Mouse (Mus musculus): ENCODE data around the gene Pkd1l2.

Pkd1l2 gene

DNA sequence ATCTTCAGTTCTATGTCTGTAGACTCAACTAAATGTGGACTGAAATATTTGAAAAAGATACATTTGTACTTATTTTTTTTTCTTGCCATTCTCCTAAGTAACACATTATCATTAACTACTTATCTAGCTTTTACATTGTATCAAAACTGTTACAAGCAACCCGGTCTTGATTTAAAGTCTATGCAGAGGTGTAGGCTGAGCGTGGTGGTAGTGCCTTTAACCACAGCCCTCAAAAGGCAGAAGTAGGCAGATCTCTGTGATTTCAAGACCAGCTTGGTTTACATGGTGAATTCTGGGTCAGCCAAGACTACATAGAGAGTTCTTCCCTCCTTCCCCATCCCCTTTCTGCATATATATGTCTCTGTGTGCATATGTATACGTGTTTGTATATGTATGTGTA, 38.7 kb downstream of the Pkd1l2 start:
- in situ Hi-C loops (cut with MboI; ENCODE audit: unreplicated experiment in 2 of 2) = loop anchor here in 1 of 2 experiments (25.0 kb wide), 1 partner anchor 556 kb away; no protein-coding TSS in a partner anchor

DNA sequence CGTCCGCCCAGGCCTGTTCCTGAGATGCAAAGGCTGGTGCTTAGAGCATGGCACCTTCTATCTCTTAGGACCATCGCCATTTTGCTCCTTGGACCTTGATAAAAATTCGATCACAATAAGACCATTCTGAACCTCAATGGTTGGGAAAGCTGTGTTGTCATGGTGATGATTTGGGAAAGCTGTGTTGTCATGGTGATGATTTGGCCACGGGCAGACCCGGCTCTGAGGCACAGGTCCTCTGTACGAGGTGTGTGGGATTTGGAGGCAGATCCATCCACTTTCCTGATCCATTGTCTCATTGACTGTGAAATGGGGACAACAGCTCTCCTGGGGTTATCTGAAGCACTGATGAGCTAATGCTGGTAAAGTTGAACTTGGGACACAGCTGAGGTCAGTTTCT, 42.4 kb downstream of the Pkd1l2 start:
- in situ Hi-C loops (cut with MboI; ENCODE audit: unreplicated experiment in 2 of 2) = loop anchor here in 1 of 2 experiments (25.0 kb wide), 1 partner anchor 553 kb away; no protein-coding TSS in a partner anchor

GRCm38 (mm10) chr8:117037374-117037935, 44.8 kb downstream of the Pkd1l2 start:
- in situ Hi-C loops (cut with MboI; ENCODE audit: unreplicated experiment in 2 of 2) = loop anchor here in 1 of 2 experiments (25.0 kb wide), 1 partner anchor 550 kb away; no protein-coding TSS in a partner anchor

DNA sequence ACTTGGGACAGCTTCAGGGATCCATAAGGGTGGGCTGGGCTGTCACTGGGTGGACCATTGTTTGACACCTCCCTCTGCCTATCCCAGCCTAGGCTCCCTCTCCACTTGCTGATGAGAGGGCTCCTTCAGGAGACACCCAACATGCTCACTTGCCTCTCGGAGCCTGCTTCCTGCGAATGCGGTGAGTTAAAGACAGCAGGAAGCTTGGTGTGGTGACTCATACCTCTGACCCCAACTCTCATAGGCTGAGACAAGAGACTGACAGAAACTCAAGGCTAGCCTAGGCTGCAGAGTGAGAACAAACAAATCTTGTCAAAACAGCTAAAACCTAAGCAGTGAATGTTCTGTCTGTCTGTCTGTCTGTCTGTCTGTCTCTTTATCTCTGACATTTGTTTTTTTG, 48.9 kb downstream of the Pkd1l2 start:
- in situ Hi-C loops (cut with MboI; ENCODE audit: unreplicated experiment in 2 of 2) = loop anchor here in 1 of 2 experiments (25.0 kb wide), 1 partner anchor 546 kb away; no protein-coding TSS in a partner anchor

DNA sequence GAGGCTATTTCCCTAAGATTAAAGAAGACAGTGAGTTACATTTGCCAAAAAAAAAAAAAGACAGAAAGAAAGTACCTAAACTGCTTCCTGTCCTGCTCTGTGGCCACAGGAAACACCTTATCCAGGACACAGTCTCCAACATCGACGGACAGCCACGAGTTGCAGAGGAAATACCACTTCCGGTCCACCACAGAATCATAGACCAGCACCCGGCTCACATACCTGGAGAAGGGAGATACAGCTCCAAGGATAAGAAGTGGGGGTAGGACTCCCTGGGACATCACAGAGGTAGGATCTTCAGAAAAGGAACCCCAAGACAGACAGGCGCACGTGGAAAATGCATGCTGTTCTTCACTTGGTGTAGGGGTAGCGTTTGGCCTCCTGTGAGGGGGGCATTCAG, 49.6 kb downstream of the Pkd1l2 start:
- in situ Hi-C loops (cut with MboI; ENCODE audit: unreplicated experiment in 2 of 2) = loop anchor here in 1 of 2 experiments (25.0 kb wide), 1 partner anchor 545 kb away; no protein-coding TSS in a partner anchor

GRCm38 (mm10) chr8:117031476-117031875, 50.8 kb downstream of the Pkd1l2 start:
- in situ Hi-C loops (cut with MboI; ENCODE audit: unreplicated experiment in 2 of 2) = loop anchor here in 1 of 2 experiments (25.0 kb wide), 1 partner anchor 544 kb away; no protein-coding TSS in a partner anchor

GRCm38 (mm10) chr8:117028686-117029085, 53.6 kb downstream of the Pkd1l2 start:
- in situ Hi-C loops (cut with MboI; ENCODE audit: unreplicated experiment in 2 of 2) = loop anchor here in 1 of 2 experiments (25.0 kb wide), 1 partner anchor 541 kb away; no protein-coding TSS in a partner anchor

- in situ Hi-C loops (cut with MboI; ENCODE audit: unreplicated experiment in 2 of 2) = loop anchor here in 1 of 2 experiments (25.0 kb wide), 1 partner anchor 540 kb away; no protein-coding TSS in a partner anchor
These were observed 54.6 kb downstream of the Pkd1l2 start for GRCm38 (mm10) chr8:117027601-117028000.

DNA sequence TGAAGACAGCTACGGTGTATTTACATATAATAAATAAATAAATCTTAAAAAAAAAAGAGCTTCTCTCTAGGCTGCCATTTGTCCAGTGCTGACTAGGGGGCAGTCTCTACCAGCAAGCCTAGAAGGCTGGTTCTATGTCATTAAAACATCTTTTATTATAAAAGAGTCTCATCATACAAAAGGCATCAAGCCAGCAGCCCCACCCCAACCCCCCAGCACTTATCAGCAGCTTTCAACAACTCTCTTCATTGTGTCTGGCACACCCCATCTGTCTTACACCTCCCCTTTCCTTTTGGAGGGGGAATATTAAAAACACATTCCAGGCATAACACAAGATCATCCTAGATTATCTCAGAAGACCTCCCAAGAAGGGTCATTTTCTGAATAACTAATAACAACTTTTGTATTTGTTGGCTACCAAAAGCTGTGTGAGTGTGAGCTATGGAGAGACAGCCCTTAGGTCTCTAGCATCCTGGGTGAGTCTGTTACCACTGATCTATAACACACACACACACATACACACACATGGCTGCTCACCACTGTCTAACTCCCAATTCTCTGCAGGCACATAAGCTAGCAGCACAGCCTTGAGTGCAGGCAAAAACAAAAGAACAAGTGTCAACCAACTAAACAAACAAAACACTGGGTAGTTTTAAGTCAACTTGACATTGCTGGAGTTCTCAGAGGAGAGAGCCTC, 59.8 kb downstream of the Pkd1l2 start:
- in situ Hi-C loops (cut with MboI; ENCODE audit: unreplicated experiment in 2 of 2) = no loop called here

DNA sequence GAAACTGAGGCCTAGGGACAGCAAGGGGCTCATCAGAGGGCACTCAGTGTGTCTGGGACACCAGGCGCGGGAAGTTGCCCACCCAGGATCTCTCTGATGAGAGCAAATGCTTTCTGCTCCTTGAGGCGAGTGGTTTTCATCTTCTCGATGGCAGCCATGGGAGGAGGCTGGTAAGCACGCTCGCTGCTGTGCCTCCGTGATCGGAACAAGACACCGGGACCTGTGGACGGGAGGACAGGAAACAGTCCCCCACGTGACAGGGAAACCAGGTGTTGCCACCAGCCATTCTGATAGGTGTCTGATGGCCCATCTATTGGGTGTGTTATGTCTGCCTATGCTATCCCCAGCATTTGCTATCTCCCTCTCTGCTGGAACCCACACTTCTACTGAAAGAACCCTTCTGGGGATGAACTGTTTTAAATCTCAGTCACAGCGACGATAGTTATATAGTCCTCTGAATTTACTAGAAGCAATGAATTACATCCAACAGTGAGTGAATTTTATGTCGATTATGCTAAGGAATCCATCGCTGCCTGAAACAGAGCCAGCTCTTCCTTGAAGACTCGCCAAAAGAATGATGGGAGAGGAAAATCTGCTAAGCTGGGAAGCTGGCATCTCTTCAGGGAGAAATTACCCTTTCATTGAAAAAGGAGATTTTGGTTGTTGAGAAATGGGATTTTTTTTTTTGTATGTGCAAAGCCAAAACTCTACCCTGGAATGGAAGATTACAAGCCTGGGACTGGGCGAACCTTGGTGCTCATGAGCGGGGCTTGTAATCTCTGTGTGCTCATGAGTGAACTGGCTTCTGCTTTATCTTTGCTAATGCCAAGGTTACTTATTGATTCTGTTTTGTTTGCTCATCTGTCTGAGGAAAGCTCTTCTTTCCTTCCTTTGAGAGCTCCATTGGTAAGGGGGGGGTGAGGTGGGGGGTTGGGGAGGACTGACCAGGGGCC, 62.6 kb downstream of the Pkd1l2 start:
- in situ Hi-C loops (cut with MboI; ENCODE audit: unreplicated experiment in 2 of 2) = no loop called here

DNA sequence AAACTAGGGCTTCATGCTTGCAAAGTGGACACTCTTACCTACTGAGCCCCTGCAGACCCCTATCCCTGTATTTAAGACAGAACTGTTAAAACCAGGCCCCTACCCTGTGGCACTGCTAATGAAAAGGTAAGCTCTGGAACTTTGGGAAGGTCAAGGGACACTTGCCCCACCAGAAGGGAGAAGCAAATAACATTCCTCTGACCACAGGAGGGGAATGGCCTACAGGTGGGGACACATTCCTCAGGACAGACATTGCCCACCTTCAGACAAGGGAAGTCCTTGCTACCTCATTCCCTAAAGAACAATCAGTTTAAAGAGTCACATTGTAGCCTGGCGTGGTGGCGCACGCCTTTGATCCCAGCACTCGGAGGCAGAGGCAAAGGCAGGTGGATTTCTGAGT, 64.4 kb downstream of the Pkd1l2 start:
- in situ Hi-C loops (cut with MboI; ENCODE audit: unreplicated experiment in 2 of 2) = no loop called here

DNA sequence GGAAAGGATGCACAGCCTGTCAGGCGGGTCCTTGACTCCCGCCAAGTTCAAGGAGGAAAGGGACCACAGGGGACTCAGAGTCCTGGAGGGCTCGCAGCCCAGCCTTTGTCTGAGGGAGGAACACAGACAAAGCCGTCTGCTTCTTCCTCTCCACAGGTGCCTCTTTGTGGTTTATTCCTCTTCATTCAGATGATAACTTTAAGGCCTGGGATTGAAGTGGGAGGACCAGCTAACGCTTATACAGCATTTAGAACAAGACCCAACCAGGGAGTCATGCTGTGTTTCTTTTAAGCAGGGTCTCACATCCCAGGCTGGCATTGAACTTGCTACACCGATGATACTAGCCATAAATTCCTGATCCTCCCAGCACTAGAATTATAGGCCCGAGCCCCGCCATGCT, 65.2 kb downstream of the Pkd1l2 start:
- in situ Hi-C loops (cut with MboI; ENCODE audit: unreplicated experiment in 2 of 2) = no loop called here

- in situ Hi-C loops (cut with MboI; ENCODE audit: unreplicated experiment in 2 of 2) = no loop called here
These were observed 66.6 kb downstream of the Pkd1l2 start for GRCm38 (mm10) chr8:117015670-117016069.

DNA sequence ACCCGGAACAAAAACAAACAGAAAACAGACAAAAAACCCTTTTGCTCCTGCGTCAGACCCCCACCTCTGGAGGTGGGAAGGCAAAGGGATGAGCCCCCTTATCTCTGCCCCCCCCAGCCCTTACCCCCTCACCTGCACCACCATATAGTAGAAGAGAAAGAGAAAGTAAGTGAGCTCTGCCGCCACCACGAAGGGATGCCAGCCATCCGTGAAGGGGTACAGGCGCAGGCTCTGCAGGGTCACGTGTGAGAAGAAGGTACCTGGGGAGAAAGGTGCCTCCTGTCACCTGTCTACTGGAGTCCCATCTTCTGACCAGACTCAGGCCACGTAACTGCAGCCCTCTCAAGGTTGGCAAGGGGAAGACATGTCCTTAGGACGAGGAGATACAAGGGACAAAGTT, 70.9 kb downstream of the Pkd1l2 start:
- in situ Hi-C loops (cut with MboI; ENCODE audit: unreplicated experiment in 2 of 2) = no loop called here

- in situ Hi-C loops (cut with MboI; ENCODE audit: unreplicated experiment in 2 of 2) = loop anchor here (5.0 to 25.0 kb wide), 2 partner anchors 53 to 132 kb away; no protein-coding TSS in a partner anchor
These were observed 88.1 kb downstream of the Pkd1l2 start for GRCm38 (mm10) chr8:116994016-116994716.

DNA sequence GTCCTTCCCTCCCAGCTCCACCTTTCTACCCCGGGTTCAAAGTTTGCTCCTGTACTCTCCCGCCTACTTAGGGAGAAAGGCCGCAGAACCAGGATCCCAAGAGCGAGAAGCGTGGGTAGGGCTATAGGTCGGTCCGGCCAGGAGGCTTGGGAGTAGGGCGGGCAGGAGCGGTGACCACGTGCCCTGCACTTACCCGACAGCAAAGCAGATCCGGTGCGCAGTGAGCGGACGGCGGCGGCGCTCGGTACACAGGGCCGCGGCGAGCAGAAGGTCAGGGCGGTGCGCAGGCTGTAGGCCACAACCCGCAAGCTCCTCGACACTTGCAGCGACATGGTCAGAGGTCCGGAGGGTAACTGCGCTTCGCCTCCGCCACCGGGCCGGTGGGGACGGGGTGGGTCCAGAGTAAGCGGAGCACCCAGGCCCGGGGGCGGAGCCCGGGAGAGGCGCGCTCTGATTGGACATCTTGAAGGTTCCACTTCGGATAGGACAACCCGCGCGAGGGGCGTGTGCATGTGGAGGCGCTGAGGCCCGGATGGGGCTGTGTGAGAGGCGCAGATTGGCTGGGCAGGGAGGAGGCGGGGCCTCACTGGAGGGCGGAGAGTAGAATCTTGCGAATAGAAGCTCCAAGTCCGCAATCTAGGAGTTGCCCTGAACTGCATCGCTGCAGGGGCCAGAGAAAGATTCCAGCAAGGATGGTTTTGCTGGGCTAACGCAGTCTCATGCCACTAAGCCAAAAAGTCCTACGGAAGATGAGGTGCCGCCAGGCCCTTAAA, 89.0 kb downstream of the Pkd1l2 start, which contains the start of gene Gcsh:
Gene Gcsh, minus strand, starts transcription at position 443 of the 773 bp plus-strand sequence.
- in situ Hi-C loops (cut with MboI; ENCODE audit: unreplicated experiment in 2 of 2) = loop anchor here (5.0 to 25.0 kb wide), 2 partner anchors 54 to 131 kb away; no protein-coding TSS in a partner anchor

- in situ Hi-C loops (cut with MboI; ENCODE audit: unreplicated experiment in 2 of 2) = loop anchor here (5.0 to 25.0 kb wide), 2 partner anchors 55 to 130 kb away; no protein-coding TSS in a partner anchor
These were observed 89.9 kb downstream of the Pkd1l2 start for GRCm38 (mm10) chr8:116992176-116992971.

DNA sequence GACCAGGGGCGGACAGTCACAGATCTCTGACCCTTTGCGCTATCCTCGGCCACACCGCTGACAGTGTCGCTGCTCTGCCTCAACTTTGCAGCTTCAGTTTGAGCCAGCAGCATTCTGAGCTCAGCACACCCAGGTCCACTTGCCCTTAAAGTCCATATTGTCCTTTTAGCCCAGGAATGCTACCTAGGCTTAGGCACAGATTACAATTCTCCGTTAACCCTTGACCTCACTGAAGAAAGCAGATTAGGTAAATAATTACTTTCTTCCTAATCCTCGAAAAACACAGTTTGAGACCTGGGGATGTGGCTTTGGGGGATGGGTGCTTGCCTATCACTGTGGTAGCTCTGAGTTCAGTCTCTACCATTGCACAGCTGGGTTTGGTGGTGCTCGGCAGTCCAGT, 91.0 kb downstream of the Pkd1l2 start:
- in situ Hi-C loops (cut with MboI; ENCODE audit: unreplicated experiment in 2 of 2) = loop anchor here (5.0 to 25.0 kb wide), 2 partner anchors 56 to 129 kb away; no protein-coding TSS in a partner anchor

Data from v-Abl transformed pro-B cells (cell line).